Mouse (Mus musculus) MEL (cell line): ENCODE results near the gene Mapk7. TPM values are rescaled to one million over a fixed set of nuclear protein-coding genes. Genes with fewer than 3 reads are reported as not detected.

Experiments
- DNase-seq: peaks from one replicate; pipeline ENCODE4 v3.0.0; 2011; ENCODE audit warnings: low read depth, low spot score
- H3K27ac ChIP-seq: 2 replicates; pipeline ENCODE4 v1.5.1; 2012; ENCODE audit warnings: low read depth, mild to moderate bottlenecking, control low read depth, low read length, moderate library complexity; ENCODE audit not compliant: control insufficient read depth
- H3K27me3 ChIP-seq, 2 experiments: fragments of 150-350 bp in 1 of 2; sonication (generic) in 1 of 2; 2 replicates each; pipeline ENCODE4 v1.6.1; 2012; ENCODE audit warnings: low read length in 2 of 2, mild to moderate bottlenecking in 2 of 2, improper control_type of control experiment in 1 of 2, moderate library complexity in 1 of 2; ENCODE audit not compliant: insufficient read depth in 2 of 2, control insufficient read depth in 1 of 2
- H3K36me3 ChIP-seq, 2 experiments: 2 replicates each; pipeline ENCODE4 v1.6.1; 2012 to 2014; ENCODE audit warnings: low read length in 2 of 2, improper control_type of control experiment in 1 of 2, inconsistent platforms in 1 of 2, mild to moderate bottlenecking in 1 of 2; ENCODE audit not compliant: insufficient read depth in 2 of 2, control insufficient read depth in 1 of 2
- H3K4me1 ChIP-seq, 2 experiments: fragments of 150-350 bp in 1 of 2; sonication (generic) in 1 of 2; 2 replicates each; pipeline ENCODE4 v1.6.1; 2012; ENCODE audit warnings: low read length in 2 of 2, improper control_type of control experiment in 1 of 2, mild to moderate bottlenecking in 1 of 2; ENCODE audit not compliant: insufficient read depth in 2 of 2, control insufficient read depth in 1 of 2
- H3K4me3 ChIP-seq, 2 experiments: fragments of 150-350 bp in 1 of 2; sonication (generic) in 1 of 2; 2 replicates each; pipeline ENCODE4 v1.5.1; 2012; ENCODE audit warnings: low read depth in 2 of 2, low read length in 2 of 2, mild to moderate bottlenecking in 2 of 2, moderate library complexity in 2 of 2, control low read depth in 1 of 2, improper control_type of control experiment in 1 of 2; ENCODE audit not compliant: control insufficient read depth in 1 of 2, insufficient read depth in 1 of 2
- H3K79me2 ChIP-seq: 2 replicates; pipeline ENCODE4 v1.6.1; 2012; ENCODE audit warnings: mild to moderate bottlenecking, low read length, moderate library complexity; ENCODE audit not compliant: control insufficient read depth, poor library complexity, insufficient read depth
- H3K9ac ChIP-seq: 2 replicates; pipeline ENCODE4 v1.6.1; 2012; ENCODE audit warnings: low read depth, mild to moderate bottlenecking, control low read depth, low read length, moderate library complexity; ENCODE audit not compliant: control insufficient read depth, poor library complexity, severe bottlenecking
- H3K9me3 ChIP-seq: fragments of 150-350 bp; sonication (generic); replicated peaks from 2 replicates; pipeline ENCODE4 v1.6.1; 2012; ENCODE audit warnings: mild to moderate bottlenecking, low read length, improper control_type of control experiment, moderate library complexity; ENCODE audit not compliant: insufficient read depth
- ELF1 ChIP-seq: IDR thresholded peaks from 2 replicates; pipeline ENCODE4 v1.6.1; 2014; ENCODE audit warnings: low read depth, mild to moderate bottlenecking, inconsistent platforms, low read length, improper control_type of control experiment, moderate library complexity
- EP300 ChIP-seq, 2 experiments: IDR thresholded peaks; 2 replicates each; pipeline ENCODE4 v1.6.1; 2011; ENCODE audit warnings: improper control_type of control experiment in 2 of 2, low read length in 2 of 2, low read depth in 1 of 2, mild to moderate bottlenecking in 1 of 2
- GATA1 ChIP-seq: IDR thresholded peaks from 2 replicates; pipeline ENCODE4 v1.6.1; 2011; ENCODE audit warnings: low read depth, low read length, improper control_type of control experiment
- HCFC1 ChIP-seq: IDR thresholded peaks from 2 replicates; pipeline ENCODE4 v1.6.1; 2012; ENCODE audit warnings: low read depth, mild to moderate bottlenecking, inconsistent platforms, low read length, improper control_type of control experiment, moderate library complexity
- JUND ChIP-seq: IDR thresholded peaks from 2 replicates; pipeline ENCODE4 v1.6.1; 2011; ENCODE audit warnings: low read depth, mild to moderate bottlenecking, improper control_type of control experiment, low read length
- KAT2A ChIP-seq: conservative IDR thresholded peaks from 2 replicates; pipeline ENCODE4 v1.6.1; 2012; ENCODE audit warnings: low read depth, low read length, improper control_type of control experiment, inconsistent platforms
- MYB ChIP-seq: IDR thresholded peaks from 2 replicates; pipeline ENCODE4 v1.6.1; 2011; ENCODE audit warnings: mild to moderate bottlenecking, low read depth, low read length, improper control_type of control experiment
- POLR2AphosphoS2 ChIP-seq: IDR thresholded peaks from 2 replicates; pipeline ENCODE4 v1.6.1; 2011; ENCODE audit warnings: low read length, improper control_type of control experiment
- RAD21 ChIP-seq: IDR thresholded peaks from 2 replicates; pipeline ENCODE4 v1.6.1; 2011; ENCODE audit warnings: mild to moderate bottlenecking, low read depth, low read length, improper control_type of control experiment
- TAL1 ChIP-seq: IDR thresholded peaks from 2 replicates; pipeline ENCODE4 v1.6.1; 2012; ENCODE audit warnings: mild to moderate bottlenecking, inconsistent platforms, low read length, moderate library complexity, mixed read lengths
- TBP ChIP-seq: IDR thresholded peaks from 2 replicates; pipeline ENCODE4 v1.8.0; 2011; ENCODE audit warnings: low read depth, low read length, improper control_type of control experiment
- USF1 ChIP-seq: IDR thresholded peaks from 2 replicates; pipeline ENCODE4 v1.6.1; 2014; ENCODE audit warnings: low read depth, mild to moderate bottlenecking, inconsistent platforms, low read length, improper control_type of control experiment, moderate library complexity
- USF2 ChIP-seq, 2 experiments: IDR thresholded peaks; 2 replicates each; pipeline ENCODE4 v1.6.1; 2011 to 2012; ENCODE audit warnings: improper control_type of control experiment in 2 of 2, low read length in 2 of 2, borderline replicate concordance in 1 of 2, inconsistent platforms in 1 of 2, low read depth in 1 of 2, mild to moderate bottlenecking in 1 of 2; ENCODE audit not compliant: insufficient read depth in 1 of 2
- ZNF384 ChIP-seq: IDR thresholded peaks from 2 replicates; pipeline ENCODE4 v1.6.1; 2012; ENCODE audit warnings: low read depth, mild to moderate bottlenecking, inconsistent platforms, low read length, improper control_type of control experiment
- polyA plus RNA-seq, 2 experiments: library from polyadenylated mRNA; stranded (reverse) in 1 of 2; unstranded in 1 of 2; fragments of >175 nt in 1 of 2; fragments of >200 nt in 1 of 2; gene quantifications; 2 replicates each; pipeline versions ENCODE4 v1.2.1 to v1.2.4; 2012; ENCODE audit warnings: low replicate concordance in 2 of 2, low read depth in 1 of 2; ENCODE audit not compliant: insufficient read length in 2 of 2, insufficient read depth in 1 of 2, missing spikeins in 1 of 2
- total RNA-seq: library from RNA; depleted of rRNA; stranded (reverse); fragments of 300-350 nt; gene quantifications from 2 replicates; pipeline ENCODE4 v1.2.3, GENCODE M21; 2012

Mapk7 gene
- total and polyA plus RNA-seq, 3 experiments = 12.6 to 25.3 TPM; not detected in 1

DNA sequence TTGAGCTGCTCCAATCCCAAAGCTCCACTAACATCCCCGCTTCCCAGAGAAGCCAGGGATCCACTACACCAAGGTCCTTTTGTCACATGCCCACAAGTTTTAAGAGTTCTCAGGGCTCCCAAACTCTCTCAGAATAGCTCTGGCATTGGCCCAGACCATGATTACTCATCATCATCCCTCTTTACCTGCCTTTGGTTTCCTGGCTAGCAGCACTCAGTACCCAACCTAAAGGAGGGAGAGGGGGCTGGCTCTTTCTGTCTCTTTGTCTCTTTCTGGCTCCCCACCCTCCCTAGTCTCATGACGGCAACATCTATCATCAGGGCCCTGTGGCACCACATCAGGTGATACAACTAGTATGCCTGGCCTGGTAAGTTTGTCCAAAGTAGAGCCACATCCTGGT, 38.6 kb upstream of the Mapk7 start:
- DNase-seq = no peak
- Histone ChIP-seq H3K27me3 (no peaks in the 10 kb centered on the region), H3K27ac (no peak overlapping the region), H3K36me3 (peaks cover 0 to 4% of the 10 kb centered on the region in 2 experiments; a peak in 2 of 4 replicates), H3K9me3 (no peaks in the 10 kb centered on the region), H3K4me1 (peaks cover 0 to 5% of the 10 kb centered on the region in 2 experiments; a peak in 2 of 4 replicates), H3K4me3 (no peak overlapping the region), H3K79me2 (no peaks in the 10 kb centered on the region), H3K9ac (no peak overlapping the region)
- no peak for TF ChIP-seq JUND

DNA sequence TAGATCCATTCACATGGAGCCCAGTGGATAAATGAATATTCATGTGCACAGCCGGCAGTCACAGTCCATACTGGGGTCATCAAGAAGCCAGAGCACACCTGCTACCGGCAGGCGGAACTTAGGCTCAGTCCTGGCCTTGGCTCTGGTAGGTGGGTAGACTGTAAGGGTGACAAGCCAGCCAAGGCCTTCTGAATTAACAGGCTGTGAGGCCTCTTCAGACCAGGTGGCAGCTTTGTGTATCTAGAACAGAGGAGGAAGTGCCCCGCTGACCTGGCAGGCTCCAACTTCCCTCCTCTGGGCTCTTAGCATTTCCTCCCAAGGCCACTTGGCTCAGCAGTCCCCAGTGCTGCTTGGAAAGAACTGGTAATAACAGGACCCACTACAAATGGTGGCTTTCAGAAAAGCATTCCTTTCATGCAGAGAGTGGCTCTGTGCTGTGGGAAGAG, 35.1 kb upstream of the Mapk7 start:
- H3K4me3 ChIP-seq = no peak overlapping the region
- peak; percentile 32 for DNase-seq
- no peaks in the 10 kb centered on the region for H3K36me3 ChIP-seq
- no peak overlapping the region for H3K27ac ChIP-seq
- TF ChIP-seq EP300 (IDR thresholded peaks at IDR 0.05; ENCODE audit: low read depth in 1 of 2, low read length in 2 of 2) = no peak
- TF ChIP-seq MYB = no peak
- TF ChIP-seq TBP = no peak
- no peak for TF ChIP-seq ZNF384
- TF ChIP-seq HCFC1 = no peak
- TF ChIP-seq USF1 = no peak
- no peak for TF ChIP-seq ELF1
- TF ChIP-seq POLR2AphosphoS2 = no peak
- TF ChIP-seq USF2 (IDR thresholded peaks at IDR 0.05; ENCODE audit: borderline replicate concordance in 1 of 2, insufficient read depth in 1 of 2, low read depth in 1 of 2, low read length in 2 of 2) = no peak
- TF ChIP-seq TAL1 = no peak
- no peak for TF ChIP-seq KAT2A
- TF ChIP-seq RAD21 = no peak
- TF ChIP-seq, all 39 proteins: peak for 0
- Histone ChIP-seq H3K9me3 (no peaks in the 10 kb centered on the region), H3K79me2 (no peaks in the 10 kb centered on the region), H3K4me1 (no peaks in the 10 kb centered on the region), H3K9ac (no peak overlapping the region), H3K27me3 (no peaks in the 10 kb centered on the region)

DNA sequence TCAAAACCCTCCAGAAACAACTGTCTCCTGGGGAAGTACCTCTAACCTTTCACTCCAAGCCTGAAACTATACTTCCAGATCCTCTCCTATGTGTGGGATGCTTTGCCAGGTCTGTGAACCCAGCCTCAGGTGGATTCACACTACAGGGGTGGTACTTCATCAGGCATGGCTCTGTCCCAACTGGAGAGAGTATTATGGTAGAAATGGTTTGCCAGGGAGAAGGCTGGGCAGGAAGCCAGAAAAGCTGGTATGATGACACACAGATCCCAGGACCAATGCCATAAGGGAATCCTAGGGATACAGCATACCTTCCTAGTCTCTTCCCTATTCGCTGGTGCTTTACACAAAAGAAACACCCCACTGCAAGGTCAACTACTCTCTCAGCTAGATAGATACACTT, 32.7 kb upstream of the Mapk7 start:
- TF ChIP-seq GATA1 = no peak
- TF ChIP-seq, all 39 proteins: peak for 0
- no peaks in the 10 kb centered on the region for H3K27me3 ChIP-seq
- no peaks in the 10 kb centered on the region for H3K79me2 ChIP-seq

More for the DNA sequence above, 32.7 kb upstream of the Mapk7 start:
- Histone ChIP-seq H3K4me1 (no peaks in the 10 kb centered on the region), H3K9ac (no peak overlapping the region), H3K27ac (no peak overlapping the region), H3K9me3 (no peaks in the 10 kb centered on the region), H3K36me3 (no peaks in the 10 kb centered on the region), H3K4me3 (no peak overlapping the region)
- DNase-seq = no peak
